In genomic region chr8:53496216-53496615, GRCm38 (mm10) we compare ENCODE assay signal across 18 mouse cellular contexts.
"Had no signal": no experiment of that assay in that cellular context is flagged by ENCODE, and none has a peak within 500 bp of the region (broad histone marks: within the 10 kb centered on the region; RNA-seq: fewer than 3 reads in every experiment).

No protein-coding gene starts in this region.

- DNase-seq: kidney, adult 18-20 months; kidney, adult 9 months; kidney, postnatal 14 days; kidney, postnatal 4 days; lung, adult 2 months; midbrain, embryonic 14.5 days; right cerebral cortex, adult 18-20 months; right cerebral cortex, postnatal 14 days; right cerebral cortex, postnatal 4 days; thymus, postnatal 25 days had no signal

- ATAC-seq: intestine, embryonic 16.5 days; liver, embryonic 12.5 days had no signal

- H3K4me2 ChIP-seq: limb, embryonic 13.5 days; liver, embryonic 12.5 days; liver, embryonic 15.5 days; midbrain, embryonic 11.5 days; stomach, embryonic 15.5 days had no signal

- H3K36me3 ChIP-seq: limb, embryonic 10.5 days; limb, embryonic 13.5 days; liver, embryonic 12.5 days; liver, embryonic 15.5 days; stomach, embryonic 15.5 days had no signal

- H3K4me1 ChIP-seq: limb, embryonic 10.5 days; limb, embryonic 13.5 days; liver, embryonic 12.5 days; liver, embryonic 15.5 days; stomach, embryonic 15.5 days had no signal

- H3K4me3 ChIP-seq: limb, embryonic 10.5 days; limb, embryonic 13.5 days; liver, embryonic 12.5 days; liver, embryonic 15.5 days; stomach, embryonic 15.5 days had no signal

- H3K27ac ChIP-seq: limb, embryonic 10.5 days; limb, embryonic 13.5 days; liver, embryonic 12.5 days; liver, embryonic 15.5 days; macrophage; stomach, embryonic 15.5 days had no signal

- H3K27me3 ChIP-seq: limb, embryonic 13.5 days; liver, embryonic 12.5 days; liver, embryonic 15.5 days; stomach, embryonic 15.5 days had no signal

- H3K9ac ChIP-seq: limb, embryonic 13.5 days; liver, embryonic 12.5 days; liver, embryonic 15.5 days; stomach, embryonic 15.5 days had no signal

- H3K9me3 ChIP-seq: limb, embryonic 10.5 days; limb, embryonic 13.5 days; liver, embryonic 12.5 days; liver, embryonic 15.5 days; stomach, embryonic 15.5 days had no signal
